In the genomic region with DNA sequence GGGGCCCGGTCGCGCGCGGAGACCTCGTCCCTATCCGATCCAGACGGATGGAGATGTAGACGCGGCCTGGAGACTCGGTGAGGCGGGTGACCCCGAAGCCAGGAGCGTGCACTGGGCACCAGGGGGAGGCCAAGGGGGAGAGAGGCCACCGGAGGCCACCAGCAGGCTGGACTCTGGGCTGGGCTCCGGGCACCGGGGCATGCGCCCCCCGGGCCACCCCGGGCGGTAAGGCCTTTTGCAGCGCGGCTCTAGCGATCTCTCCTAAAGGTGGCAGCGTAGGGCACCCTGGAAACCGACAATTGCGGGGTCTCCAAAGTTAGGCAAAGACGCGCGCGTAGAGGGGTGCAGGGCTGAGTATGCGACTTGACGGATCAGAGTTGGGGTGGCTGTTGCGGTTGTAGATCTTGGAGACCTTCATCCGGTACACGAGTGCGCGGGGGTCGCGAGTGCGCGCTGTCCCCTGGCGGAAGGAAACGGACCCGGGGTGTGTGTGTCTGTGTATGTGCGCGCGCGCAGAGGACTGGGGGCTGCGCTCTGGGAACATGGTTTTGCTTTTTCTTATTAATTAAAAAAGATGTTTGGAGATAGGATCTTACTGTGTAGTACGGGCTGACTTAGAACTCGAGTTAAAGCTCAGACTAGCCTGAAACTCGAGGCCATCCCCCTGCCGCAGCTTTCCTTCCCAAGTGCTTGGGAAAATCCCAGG, we compare ENCODE assay signal across 1 mouse cellular context.
A peak's percentile ranks its signal among the peaks of the same experiment; 100 is the strongest.
TF ChIP-seq lines count a peak whose summit lies in the region.

No protein-coding gene starts in this region.

TF ChIP-seq in CH12.LX, 34 proteins besides CTCF, POLR2A, EP300 and RAD21 (continued from another document):
- TF ChIP-seq CHD2 (IDR thresholded peaks at IDR 0.05; ENCODE audit: low read length) (no peak), BHLHE40 (IDR thresholded peaks at IDR 0.05; ENCODE audit: low read depth, low read length) (no peak), NRF1 (IDR thresholded peaks at IDR 0.05; ENCODE audit: low read depth, low read length) (peak; percentile 69), ZC3H11A (IDR thresholded peaks at IDR 0.05; ENCODE audit: low read depth, low read length) (no peak), MAZ (IDR thresholded peaks at IDR 0.05; ENCODE audit: low read depth, low read length) (0 out of 2 replicates have a peak, but pooled peaks have one; percentile 13), MAX (IDR thresholded peaks at IDR 0.05; ENCODE audit: low read length) (peak; percentile 40; the same call in 1 of the 2 replicates), ELF1 (IDR thresholded peaks at IDR 0.05; ENCODE audit: low read depth, low read length) (peak; percentile 43; the same call in 1 of the 2 replicates), ETS1 (conservative IDR thresholded peaks at IDR 0.05; ENCODE audit: low read depth, low read length) (0 out of 2 replicates have a peak, but pooled peaks have one; percentile 25), MYC (IDR thresholded peaks at IDR 0.05; ENCODE audit: low read depth, low read length) (0 out of 2 replicates have a peak, but pooled peaks have one; percentile 38), JUND (conservative IDR thresholded peaks at IDR 0.05; ENCODE audit: low read depth, low read length) (no peak), MAFK (IDR thresholded peaks at IDR 0.05; ENCODE audit: insufficient replicate concordance, low read length) (no peak), GABPA (IDR thresholded peaks at IDR 0.05; ENCODE audit: insufficient replicate concordance, low read depth, low read length) (no peak), UBTF (IDR thresholded peaks at IDR 0.05; ENCODE audit: low read depth, low read length) (no peak; the same call in 1 of the 2 replicates), PAX5 (IDR thresholded peaks at IDR 0.05; ENCODE audit: low read length) (no peak), SIN3A (IDR thresholded peaks at IDR 0.05; ENCODE audit: low read length) (no peak), ZNF384 (IDR thresholded peaks at IDR 0.05; ENCODE audit: low read depth, low read length) (no peak), CHD1 (IDR thresholded peaks at IDR 0.05; ENCODE audit: low read depth, low read length) (no peak; the same call in 1 of the 2 replicates), POLR2AphosphoS2 (IDR thresholded peaks at IDR 0.05; ENCODE audit: low read depth, low read length) (no peak; the same call in 1 of the 2 replicates), ZMIZ1 (IDR thresholded peaks at IDR 0.05; ENCODE audit: low read depth, low read length) (peak; percentile 50; the same call in 1 of the 2 replicates), IRF4 (IDR thresholded peaks at IDR 0.05; ENCODE audit: low read depth, low read length) (no peak), E2F4 (IDR thresholded peaks at IDR 0.05; ENCODE audit: insufficient replicate concordance, low read depth, low read length) (no peak), NELFE (IDR thresholded peaks at IDR 0.05; ENCODE audit: low read depth, low read length) (peak; percentile 50), TBP (conservative IDR thresholded peaks at IDR 0.05; ENCODE audit: low read depth, low read length) (0 out of 2 replicates have a peak, but pooled peaks have one; percentile 14), MEF2A (IDR thresholded peaks at IDR 0.05; ENCODE audit: borderline replicate concordance, low read depth, low read length) (no peak), USF1 (IDR thresholded peaks at IDR 0.05; ENCODE audit: low read depth, low read length) (no peak), KAT2A (IDR thresholded peaks at IDR 0.05; ENCODE audit: insufficient replicate concordance, low read length) (no peak), MXI1 (IDR thresholded peaks at IDR 0.05; ENCODE audit: low read depth, low read length) (no peak; the same call in 1 of the 2 replicates), RCOR1 (conservative IDR thresholded peaks at IDR 0.05; ENCODE audit: low read depth, low read length) (no peak), USF2 (conservative IDR thresholded peaks at IDR 0.05; ENCODE audit: low read depth, low read length) (no peak), JUN (IDR thresholded peaks at IDR 0.05; ENCODE audit: insufficient read depth, low read depth, low read length) (no peak), ZKSCAN1 (IDR thresholded peaks at IDR 0.05; ENCODE audit: borderline replicate concordance, low read depth, low read length) (no peak)
TF ChIP-seq in CH12.LX: peak in this region for 10.
